ENCODE assay signal across 18 mouse cellular contexts in the genomic region with DNA sequence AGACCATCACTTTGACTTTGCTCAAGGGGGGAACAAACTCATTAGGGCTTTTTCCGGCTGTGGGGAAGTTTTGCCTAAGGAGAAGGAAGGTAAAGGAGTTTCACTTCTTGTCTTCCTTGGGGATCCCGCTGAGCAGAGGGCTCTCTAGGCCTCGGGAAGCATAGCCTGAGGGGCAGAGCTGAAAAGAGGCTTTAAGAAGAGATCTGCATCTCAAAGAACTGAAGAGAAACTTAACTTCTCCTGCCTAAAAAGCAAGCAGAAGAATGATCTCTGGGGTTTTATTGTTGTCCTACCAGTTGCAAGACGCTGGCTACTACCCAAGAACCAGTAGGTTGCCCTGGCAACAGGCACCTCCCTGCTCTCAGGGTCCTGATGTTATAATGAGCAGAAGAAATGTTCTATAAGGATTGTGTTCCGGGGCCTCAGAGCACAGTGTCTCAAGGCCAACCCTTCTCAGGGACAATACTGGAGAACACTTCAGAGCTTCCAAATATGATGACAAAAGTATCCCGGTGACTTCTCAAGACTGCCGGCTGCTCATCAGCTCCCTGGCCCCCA.
A peak's percentile ranks its signal among the peaks of the same experiment; 100 is the strongest.
DNase-seq lines count a peak whose midpoint lies in the region; ATAC-seq and TF ChIP-seq lines count a peak whose summit lies in the region.
"Had no signal": no experiment of that assay in that cellular context is flagged by ENCODE, and none has a peak within 500 bp of the region (broad histone marks: within the 10 kb centered on the region; RNA-seq: fewer than 3 reads in every experiment).

No protein-coding gene starts in this region.

- TF ChIP-seq POLR2A in kidney, adult 2 months (IDR thresholded peaks at IDR 0.05; ENCODE audit: low read depth, low read length), result no peak

- H3K4me1 ChIP-seq in hindbrain, postnatal 0 days (ENCODE audit: insufficient read depth, low read length), result no peaks in the 10 kb centered on the region
- H3K4me1 ChIP-seq in hindbrain, embryonic 16.5 days (ENCODE audit: control insufficient read depth, insufficient read depth, low read depth, low read length), result peaks cover 3% of the 10 kb centered on the region; the same call in 1 of the 2 replicates
- H3K4me1 ChIP-seq in forebrain, embryonic 14.5 days (ENCODE audit: control insufficient read depth, insufficient read depth, low read length), result peaks cover 7% of the 10 kb centered on the region; the same call in 1 of the 2 replicates
- no peaks in the 10 kb centered on the region for H3K4me1 ChIP-seq in kidney, adult 2 months (ENCODE audit: control insufficient read depth, insufficient read depth, low read length)
- H3K4me1 ChIP-seq: limb, embryonic 15.5 days; stomach, embryonic 15.5 days had no signal

- no peaks in the 10 kb centered on the region for H3K9me3 ChIP-seq in hindbrain, postnatal 0 days (ENCODE audit: low read length)
- 0 out of 2 replicates have a peak, but pooled peaks cover 3% of the 10 kb centered on the region for H3K9me3 ChIP-seq in hindbrain, embryonic 16.5 days (ENCODE audit: control insufficient read depth, low read length)
- H3K9me3 ChIP-seq in forebrain, embryonic 14.5 days (replicated peaks; ENCODE audit: control insufficient read depth, low read length), result no peaks in the 10 kb centered on the region
- H3K9me3 ChIP-seq: limb, embryonic 15.5 days; stomach, embryonic 15.5 days had no signal

- 13% methylated on average over 7 of the region's 7 CpGs for WGBS in hindbrain, postnatal 0 days
- 12% methylated on average over 7 of the region's 7 CpGs for WGBS in hindbrain, embryonic 16.5 days
- WGBS in forebrain, embryonic 14.5 days, result 6% methylated on average over 7 of the region's 7 CpGs
- 43% methylated on average over 7 of the region's 7 CpGs for WGBS in kidney, adult 2 months

- H3K36me3 ChIP-seq in hindbrain, postnatal 0 days (ENCODE audit: insufficient read depth, low read length), result no peaks in the 10 kb centered on the region
- H3K36me3 ChIP-seq in hindbrain, embryonic 16.5 days (ENCODE audit: control insufficient read depth, insufficient read depth, low read length), result no peaks in the 10 kb centered on the region
- no peaks in the 10 kb centered on the region for H3K36me3 ChIP-seq in forebrain, embryonic 14.5 days (ENCODE audit: control insufficient read depth, insufficient read depth, low read length)
- H3K36me3 ChIP-seq in kidney, adult 2 months (ENCODE audit: control insufficient read depth, insufficient read depth, low read length), result no peaks in the 10 kb centered on the region
- H3K36me3 ChIP-seq: limb, embryonic 15.5 days; stomach, embryonic 15.5 days had no signal

- TF ChIP-seq CTCF in hindbrain, postnatal 0 days (IDR thresholded peaks at IDR 0.05; ENCODE audit: low read depth), result no peak
- TF ChIP-seq CTCF in kidney, adult 2 months (conservative IDR thresholded peaks at IDR 0.05; ENCODE audit: insufficient read depth, insufficient read length, low read depth, low read length), result no peak

- no peak overlapping the region for H3K4me2 ChIP-seq in hindbrain, postnatal 0 days (ENCODE audit: low read depth, low read length)
- no peak overlapping the region for H3K4me2 ChIP-seq in hindbrain, embryonic 16.5 days (ENCODE audit: low read length)
- no peak overlapping the region for H3K4me2 ChIP-seq in forebrain, embryonic 14.5 days (ENCODE audit: low read length)
- H3K4me2 ChIP-seq: limb, embryonic 15.5 days; stomach, embryonic 15.5 days had no signal

- no peaks in the 10 kb centered on the region for H3K27me3 ChIP-seq in hindbrain, postnatal 0 days (ENCODE audit: insufficient read depth, low read length)
- H3K27me3 ChIP-seq in hindbrain, embryonic 16.5 days (replicated peaks; ENCODE audit: control insufficient read depth, insufficient read depth, low read length), result no peaks in the 10 kb centered on the region
- no peaks in the 10 kb centered on the region for H3K27me3 ChIP-seq in forebrain, embryonic 14.5 days (replicated peaks; ENCODE audit: control insufficient read depth, insufficient read depth, low read length)
- no peaks in the 10 kb centered on the region; the same call in 1 of the 2 replicates for H3K27me3 ChIP-seq in kidney, adult 2 months (replicated peaks; ENCODE audit: control insufficient read depth, insufficient read depth, low read length)
- H3K27me3 ChIP-seq: CH12.LX; limb, embryonic 15.5 days; stomach, embryonic 15.5 days had no signal

- no peak overlapping the region for H3K9ac ChIP-seq in hindbrain, postnatal 0 days (replicated peaks; ENCODE audit: low read length)
- no peak overlapping the region for H3K9ac ChIP-seq in hindbrain, embryonic 16.5 days (ENCODE audit: low read depth, low read length)
- no peak overlapping the region for H3K9ac ChIP-seq in forebrain, embryonic 14.5 days (ENCODE audit: low read length)
- H3K9ac ChIP-seq: limb, embryonic 15.5 days; liver, postnatal 0 days; stomach, embryonic 15.5 days had no signal

- ATAC-seq in hindbrain, postnatal 0 days, result no peak
- ATAC-seq in hindbrain, embryonic 16.5 days, result no peak
- peak; percentile 69 for ATAC-seq in forebrain, embryonic 14.5 days
- no peak for ATAC-seq in inflammation-experienced regulatory T-cells, adult 6 months
- ATAC-seq: liver, postnatal 0 days had no signal

- DNase-seq in cerebellum, postnatal 10 days, result peak; percentile 40 to 47
- DNase-seq in cerebellum, adult 9-10 months, result no peak
- DNase-seq in hindbrain, postnatal 0 days (ENCODE audit: low spot score), result peak; percentile 42
- DNase-seq in ES-CJ7 (ENCODE audit: low read depth, low spot score), result peak; percentile 98
- peak; percentile 71 for DNase-seq in forebrain, embryonic 14.5 days (ENCODE audit: low spot score)
- DNase-seq in kidney, adult 2 months, result no peak
- DNase-seq: cerebellum, adult 18-20 months; gastrocnemius, postnatal 10 days; heart, postnatal 14 days; liver, postnatal 0 days; spleen, adult 18-20 months had no signal

- H3K4me3 ChIP-seq in hindbrain, postnatal 0 days (ENCODE audit: low read length), result no peak overlapping the region
- H3K4me3 ChIP-seq in hindbrain, embryonic 16.5 days (ENCODE audit: low read length), result no peak overlapping the region
- H3K4me3 ChIP-seq in forebrain, embryonic 14.5 days (ENCODE audit: low read depth, low read length), result no peak overlapping the region
- H3K4me3 ChIP-seq in kidney, adult 2 months (ENCODE audit: insufficient read depth, low read depth, low read length), result no peak overlapping the region
- H3K4me3 ChIP-seq: limb, embryonic 15.5 days; myocyte; stomach, embryonic 15.5 days had no signal

- no peak overlapping the region for H3K27ac ChIP-seq in hindbrain, postnatal 0 days
- H3K27ac ChIP-seq in hindbrain, embryonic 16.5 days (ENCODE audit: low read depth, low read length), result no peak overlapping the region
- no peak overlapping the region for H3K27ac ChIP-seq in forebrain, embryonic 14.5 days (ENCODE audit: low read depth, low read length)
- H3K27ac ChIP-seq in kidney, adult 2 months (ENCODE audit: insufficient read depth, low read depth, low read length), result no peak overlapping the region
- H3K27ac ChIP-seq: kidney, postnatal 0 days; limb, embryonic 15.5 days; stomach, embryonic 15.5 days had no signal

Comparison
In these comparisons a context has a peak if more than half of its experiments do, and no peak if none do; other contexts are left out.
1. DNase-seq: peak in cerebellum, postnatal 10 days (2 of 2), hindbrain, postnatal 0 days (single experiment), ES-CJ7 (single experiment) and forebrain, embryonic 14.5 days (single experiment); none in cerebellum, adult 9-10 months (single experiment) and kidney, adult 2 months (single experiment).